In genomic region chr5:133482291-133483086, GRCm38 (mm10) we compare ENCODE assay signal across 10 mouse cellular contexts.
A peak's percentile ranks its signal among the peaks of the same experiment; 100 is the strongest.
DNase-seq lines count a peak whose midpoint lies in the region; ATAC-seq and TF ChIP-seq lines count a peak whose summit lies in the region.
"Had no signal": no experiment of that assay in that cellular context is flagged by ENCODE, and none has a peak within 500 bp of the region (broad histone marks: within the 10 kb centered on the region; RNA-seq: fewer than 3 reads in every experiment).

No protein-coding gene starts in this region.

- no peak for TF ChIP-seq POLR2A in thymus, adult 2 months (IDR thresholded peaks at IDR 0.05; ENCODE audit: control insufficient read depth, extremely low read depth, insufficient read depth, low read length, poor library complexity)

- no peak overlapping the region for H3K4me2 ChIP-seq in hindbrain, embryonic 11.5 days (replicated peaks; ENCODE audit: low read depth, low read length)
- no peak overlapping the region for H3K4me2 ChIP-seq in hindbrain, embryonic 13.5 days
- peak overlapping the region; percentile 11 for H3K4me2 ChIP-seq in embryonic facial prominence, embryonic 12.5 days (replicated peaks)
- H3K4me2 ChIP-seq in heart, embryonic 15.5 days = 0 out of 2 replicates have a peak overlapping the region, but pooled peaks have one; percentile 6
- H3K4me2 ChIP-seq in midbrain, embryonic 14.5 days (ENCODE audit: low read length) = no peak overlapping the region
- H3K4me2 ChIP-seq: liver, embryonic 15.5 days; stomach, embryonic 15.5 days had no signal

- H3K9ac ChIP-seq in hindbrain, embryonic 11.5 days (ENCODE audit: low read depth, low read length) = no peak overlapping the region
- no peak overlapping the region for H3K9ac ChIP-seq in hindbrain, embryonic 13.5 days
- H3K9ac ChIP-seq in embryonic facial prominence, embryonic 12.5 days = no peak overlapping the region
- H3K9ac ChIP-seq in heart, embryonic 15.5 days = no peak overlapping the region
- no peak overlapping the region for H3K9ac ChIP-seq in midbrain, embryonic 14.5 days (replicated peaks; ENCODE audit: low read length)
- H3K9ac ChIP-seq: liver, embryonic 15.5 days; stomach, embryonic 15.5 days had no signal

- H3K4me1 ChIP-seq in hindbrain, embryonic 11.5 days (replicated peaks; ENCODE audit: control insufficient read depth, insufficient read depth, low read length) = no peaks in the 10 kb centered on the region
- H3K4me1 ChIP-seq in hindbrain, embryonic 13.5 days (replicated peaks) = peaks cover 6% of the 10 kb centered on the region; the same call in 1 of the 2 replicates
- peaks cover 16% of the 10 kb centered on the region; the same call in 1 of the 2 replicates for H3K4me1 ChIP-seq in embryonic facial prominence, embryonic 12.5 days
- peaks cover 18% of the 10 kb centered on the region for H3K4me1 ChIP-seq in heart, embryonic 15.5 days (replicated peaks)
- H3K4me1 ChIP-seq in midbrain, embryonic 14.5 days (ENCODE audit: control insufficient read depth, insufficient read depth, low read length) = no peaks in the 10 kb centered on the region
- no peaks in the 10 kb centered on the region for H3K4me1 ChIP-seq in thymus, adult 2 months (replicated peaks; ENCODE audit: control insufficient read depth, insufficient read depth, low read length)
- H3K4me1 ChIP-seq: liver, embryonic 15.5 days; stomach, embryonic 15.5 days had no signal

- H3K9me3 ChIP-seq in hindbrain, embryonic 11.5 days (ENCODE audit: control insufficient read depth, low read length) = no peaks in the 10 kb centered on the region
- H3K9me3 ChIP-seq in hindbrain, embryonic 13.5 days = no peaks in the 10 kb centered on the region
- H3K9me3 ChIP-seq in embryonic facial prominence, embryonic 12.5 days = no peaks in the 10 kb centered on the region
- no peaks in the 10 kb centered on the region for H3K9me3 ChIP-seq in heart, embryonic 15.5 days (replicated peaks)
- no peaks in the 10 kb centered on the region for H3K9me3 ChIP-seq in midbrain, embryonic 14.5 days (ENCODE audit: control insufficient read depth, low read length)
- H3K9me3 ChIP-seq: liver, embryonic 15.5 days; stomach, embryonic 15.5 days had no signal

- no peak overlapping the region for H3K27ac ChIP-seq in hindbrain, embryonic 11.5 days (ENCODE audit: low read depth, low read length)
- no peak overlapping the region for H3K27ac ChIP-seq in hindbrain, embryonic 13.5 days
- peak overlapping the region; percentile 58 for H3K27ac ChIP-seq in embryonic facial prominence, embryonic 12.5 days
- H3K27ac ChIP-seq in heart, embryonic 15.5 days = peak overlapping the region; percentile 62
- no peak overlapping the region for H3K27ac ChIP-seq in midbrain, embryonic 14.5 days (replicated peaks; ENCODE audit: low read depth, low read length)
- H3K27ac ChIP-seq in thymus, adult 2 months (ENCODE audit: control insufficient read depth, insufficient read depth, low read length) = no peak overlapping the region
- H3K27ac ChIP-seq: liver, embryonic 15.5 days; stomach, embryonic 15.5 days had no signal

- H3K36me3 ChIP-seq in hindbrain, embryonic 11.5 days (ENCODE audit: control insufficient read depth, insufficient read depth, low read length) = no peaks in the 10 kb centered on the region
- H3K36me3 ChIP-seq in hindbrain, embryonic 13.5 days = no peaks in the 10 kb centered on the region
- no peaks in the 10 kb centered on the region for H3K36me3 ChIP-seq in embryonic facial prominence, embryonic 12.5 days
- H3K36me3 ChIP-seq in heart, embryonic 15.5 days = no peaks in the 10 kb centered on the region
- H3K36me3 ChIP-seq in midbrain, embryonic 14.5 days (ENCODE audit: control insufficient read depth, insufficient read depth, low read length) = no peaks in the 10 kb centered on the region
- no peaks in the 10 kb centered on the region for H3K36me3 ChIP-seq in thymus, adult 2 months (ENCODE audit: control insufficient read depth, insufficient read depth, low read length)
- H3K36me3 ChIP-seq: liver, embryonic 15.5 days; stomach, embryonic 15.5 days had no signal

- no peak for ATAC-seq in hindbrain, embryonic 11.5 days (ENCODE audit: low FRiP score)
- no peak for ATAC-seq in hindbrain, embryonic 13.5 days (ENCODE audit: low FRiP score)
- ATAC-seq in embryonic facial prominence, embryonic 12.5 days (ENCODE audit: insufficient number of reproducible peaks, insufficient read depth, low FRiP score, low TSS enrichment) = peak; percentile 22; the same call in 1 of the 2 replicates
- ATAC-seq in heart, embryonic 15.5 days (replicated peaks; ENCODE audit: insufficient number of reproducible peaks, insufficient read depth, low FRiP score, low read depth) = 0 out of 2 replicates have a peak, but pooled peaks have one; percentile 18
- no peak for ATAC-seq in midbrain, embryonic 14.5 days (ENCODE audit: low FRiP score, low TSS enrichment)
- ATAC-seq in megakaryocyte progenitor cell, adult 5-6 weeks (replicated peaks; ENCODE audit: poor library complexity) = no peak

- TF ChIP-seq CTCF in thymus, adult 2 months (IDR thresholded peaks at IDR 0.05; ENCODE audit: borderline replicate concordance, control insufficient read depth, extremely low read depth, insufficient read depth, low read length, poor library complexity) = no peak

- no peak overlapping the region for H3K4me3 ChIP-seq in hindbrain, embryonic 11.5 days (ENCODE audit: low read depth, low read length)
- H3K4me3 ChIP-seq in hindbrain, embryonic 13.5 days = no peak overlapping the region
- H3K4me3 ChIP-seq in embryonic facial prominence, embryonic 12.5 days = no peak overlapping the region
- no peak overlapping the region for H3K4me3 ChIP-seq in heart, embryonic 15.5 days
- no peak overlapping the region for H3K4me3 ChIP-seq in midbrain, embryonic 14.5 days (replicated peaks; ENCODE audit: low read depth, low read length)
- H3K4me3 ChIP-seq in thymus, adult 2 months (ENCODE audit: control insufficient read depth, insufficient read depth, low read length) = no peak overlapping the region
- H3K4me3 ChIP-seq: liver, embryonic 15.5 days; stomach, embryonic 15.5 days had no signal

- WGBS in hindbrain, embryonic 11.5 days = 41% methylated on average over 14 of the region's 14 CpGs
- 42% methylated on average over 14 of the region's 14 CpGs for WGBS in hindbrain, embryonic 13.5 days
- WGBS in embryonic facial prominence, embryonic 12.5 days = 18% methylated on average over 14 of the region's 14 CpGs
- WGBS in heart, embryonic 15.5 days = 49% methylated on average over 14 of the region's 14 CpGs
- WGBS in midbrain, embryonic 14.5 days = 54% methylated on average over 14 of the region's 14 CpGs
- WGBS in thymus, adult 2 months = 83% methylated on average over 14 of the region's 14 CpGs

- DNase-seq in hindbrain, embryonic 11.5 days (ENCODE audit: low spot score) = peak; percentile 37
- peak; percentile 40 for DNase-seq in midbrain, embryonic 14.5 days
- no peak for DNase-seq in thymus, adult 2 months
- DNase-seq in spleen, adult 12 weeks (ENCODE audit: low spot score) = no peak

- no peaks in the 10 kb centered on the region for H3K27me3 ChIP-seq in hindbrain, embryonic 11.5 days (ENCODE audit: control insufficient read depth, insufficient read depth, low read length)
- no peaks in the 10 kb centered on the region for H3K27me3 ChIP-seq in hindbrain, embryonic 13.5 days
- 0 out of 2 replicates have a peak, but pooled peaks cover 3% of the 10 kb centered on the region for H3K27me3 ChIP-seq in embryonic facial prominence, embryonic 12.5 days
- no peaks in the 10 kb centered on the region for H3K27me3 ChIP-seq in heart, embryonic 15.5 days
- no peaks in the 10 kb centered on the region for H3K27me3 ChIP-seq in midbrain, embryonic 14.5 days (ENCODE audit: control insufficient read depth, insufficient read depth, low read length)
- no peaks in the 10 kb centered on the region for H3K27me3 ChIP-seq in thymus, adult 2 months (ENCODE audit: control insufficient read depth, insufficient read depth, low read length)
- H3K27me3 ChIP-seq: liver, embryonic 15.5 days; stomach, embryonic 15.5 days had no signal

Comparison
In these comparisons a context has a peak if more than half of its experiments do, and no peak if none do; other contexts are left out.
1. ATAC-seq: peak in embryonic facial prominence, embryonic 12.5 days (single experiment) and heart, embryonic 15.5 days (single experiment); none in hindbrain, embryonic 11.5 days (single experiment), hindbrain, embryonic 13.5 days (single experiment), midbrain, embryonic 14.5 days (single experiment) and megakaryocyte progenitor cell, adult 5-6 weeks (single experiment).
2. DNase-seq: peak in hindbrain, embryonic 11.5 days (single experiment) and midbrain, embryonic 14.5 days (single experiment); none in thymus, adult 2 months (single experiment) and spleen, adult 12 weeks (single experiment).
3. H3K27ac ChIP-seq: peak in embryonic facial prominence, embryonic 12.5 days (single experiment) and heart, embryonic 15.5 days (single experiment); none in hindbrain, embryonic 11.5 days (single experiment), hindbrain, embryonic 13.5 days (single experiment), midbrain, embryonic 14.5 days (single experiment) and thymus, adult 2 months (single experiment).
4. H3K4me2 ChIP-seq: peak in embryonic facial prominence, embryonic 12.5 days (single experiment) and heart, embryonic 15.5 days (single experiment); none in hindbrain, embryonic 11.5 days (single experiment), hindbrain, embryonic 13.5 days (single experiment) and midbrain, embryonic 14.5 days (single experiment).